In the genomic region with DNA sequence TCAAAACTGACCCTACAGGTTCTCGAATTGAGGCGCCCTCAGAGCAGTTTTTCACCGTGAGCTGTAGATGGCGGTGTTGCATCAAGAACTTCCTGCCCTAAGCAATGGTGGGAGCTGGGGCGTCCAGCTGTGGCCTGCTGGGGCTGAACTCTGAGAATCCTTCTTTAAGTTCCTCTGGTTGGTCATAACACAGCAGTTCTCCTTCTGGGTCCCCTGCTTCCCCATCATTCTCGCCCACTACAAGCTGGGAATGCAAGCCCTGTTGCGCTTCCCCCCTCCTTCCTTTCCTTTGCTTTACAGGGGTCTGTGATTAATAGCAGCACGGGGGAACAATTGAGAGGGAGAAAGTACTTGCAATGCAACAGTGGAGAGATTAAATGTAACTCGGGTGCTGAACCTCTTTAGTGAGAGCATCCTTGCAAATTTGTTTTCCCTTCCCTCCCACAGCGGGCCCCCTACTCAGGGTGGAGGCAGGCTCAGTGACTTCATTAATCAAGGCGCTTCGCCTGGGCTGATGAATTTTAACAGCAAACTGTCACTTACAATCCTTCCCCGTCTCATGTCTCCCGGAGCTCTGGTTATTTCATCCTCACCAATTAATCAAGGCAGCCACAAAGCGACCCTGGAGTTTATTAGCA, we compare ENCODE assay signal across 8 mouse cellular contexts.
DNase-seq lines count a peak whose midpoint lies in the region; ATAC-seq and TF ChIP-seq lines count a peak whose summit lies in the region.

No protein-coding gene starts in this region.

- 2% methylated on average over 15 of the region's 15 CpGs for WGBS in forebrain, embryonic 16.5 days
- WGBS in intestine, embryonic 16.5 days: 7% methylated on average over 15 of the region's 15 CpGs
- whole genome bisulfite sequencing in midbrain, embryonic 16.5 days: 2% methylated on average over 15 of the region's 15 CpGs

- intact Hi-C loops in left cerebral cortex, postnatal 25 days (cut with DNase I): loop anchor here (10.0 kb wide), 3 partner anchors 1053 to 1353 kb away; partner anchors contain the start of gene Lrrc4c

- no peaks in the 10 kb centered on the region for H3K9me3 ChIP-seq in forebrain, embryonic 16.5 days (ENCODE audit: control insufficient read depth, low read length)
- no peaks in the 10 kb centered on the region for H3K9me3 ChIP-seq in intestine, embryonic 16.5 days (ENCODE audit: control insufficient read depth, low read length)
- no peaks in the 10 kb centered on the region for H3K9me3 ChIP-seq in midbrain, embryonic 16.5 days (replicated peaks; ENCODE audit: control insufficient read depth, low read length, poor library complexity, severe bottlenecking)

- H3K4me3 ChIP-seq in forebrain, embryonic 16.5 days (replicated peaks; ENCODE audit: low read length): peak overlapping the region; percentile 3
- H3K4me3 ChIP-seq in intestine, embryonic 16.5 days (ENCODE audit: low read length): no peak overlapping the region
- H3K4me3 ChIP-seq in midbrain, embryonic 16.5 days (ENCODE audit: low read depth, low read length): peak overlapping the region; percentile 18

- peak overlapping the region; percentile 32 for H3K4me2 ChIP-seq in forebrain, embryonic 16.5 days (ENCODE audit: low read length)
- peak overlapping the region; percentile 32; the same call in 1 of the 2 replicates for H3K4me2 ChIP-seq in intestine, embryonic 16.5 days (ENCODE audit: low read depth, low read length)
- H3K4me2 ChIP-seq in midbrain, embryonic 16.5 days (ENCODE audit: low read length): peak overlapping the region; percentile 56

- no peak overlapping the region for H3K27ac ChIP-seq in forebrain, embryonic 16.5 days (ENCODE audit: low read length)
- H3K27ac ChIP-seq in intestine, embryonic 16.5 days (ENCODE audit: low read length): no peak overlapping the region
- peak overlapping the region; percentile 19 for H3K27ac ChIP-seq in midbrain, embryonic 16.5 days (ENCODE audit: low read length)

- peak; percentile 53 for DNase-seq in Muller cell, postnatal 12 days (ENCODE audit: inconsistent ontology term)
- DNase-seq in brain, embryonic 14.5 days (ENCODE audit: low read depth): peak; percentile 91
- peak; percentile 48 to 60 for DNase-seq in left cerebral cortex, postnatal 25 days (ENCODE audit: low spot score in 2 of 2)
- DNase-seq in testis, postnatal 10 days (ENCODE audit: low spot score): peak; percentile 75
- DNase-seq in natural killer cell, adult 2 months (ENCODE audit: low spot score in 2 of 2): no peak

- no peaks in the 10 kb centered on the region for H3K36me3 ChIP-seq in forebrain, embryonic 16.5 days (ENCODE audit: control insufficient read depth, insufficient read depth)
- no peaks in the 10 kb centered on the region for H3K36me3 ChIP-seq in intestine, embryonic 16.5 days (ENCODE audit: control insufficient read depth, insufficient read depth, low read length)
- H3K36me3 ChIP-seq in midbrain, embryonic 16.5 days (ENCODE audit: control insufficient read depth, insufficient read depth, low read length): no peaks in the 10 kb centered on the region

- no peak overlapping the region for H3K9ac ChIP-seq in forebrain, embryonic 16.5 days (replicated peaks; ENCODE audit: low read depth, low read length)
- no peak overlapping the region for H3K9ac ChIP-seq in intestine, embryonic 16.5 days (ENCODE audit: low read depth, low read length)
- H3K9ac ChIP-seq in midbrain, embryonic 16.5 days (ENCODE audit: low read depth, low read length): 0 out of 2 replicates have a peak overlapping the region, but pooled peaks have one; percentile 10

- peak; percentile 92 for TF ChIP-seq CTCF in brain, embryonic 14.5 days (IDR thresholded peaks at IDR 0.05; ENCODE audit: borderline replicate concordance, extremely low read depth, insufficient read depth, insufficient read length)

- no peak for TF ChIP-seq POLR2A in brain, embryonic 14.5 days (IDR thresholded peaks at IDR 0.05; ENCODE audit: borderline replicate concordance, extremely low read depth, insufficient read depth, insufficient read length, poor library complexity, severe bottlenecking)

- no peaks in the 10 kb centered on the region for H3K27me3 ChIP-seq in forebrain, embryonic 16.5 days (replicated peaks; ENCODE audit: control insufficient read depth, insufficient read depth, low read length)
- no peaks in the 10 kb centered on the region for H3K27me3 ChIP-seq in intestine, embryonic 16.5 days (replicated peaks; ENCODE audit: control insufficient read depth, insufficient read depth, low read length)
- H3K27me3 ChIP-seq in midbrain, embryonic 16.5 days (ENCODE audit: control insufficient read depth, insufficient read depth, low read depth, low read length): no peaks in the 10 kb centered on the region

- H3K4me1 ChIP-seq in forebrain, embryonic 16.5 days (replicated peaks; ENCODE audit: control insufficient read depth, insufficient read depth, low read length): peaks cover 6% of the 10 kb centered on the region; the same call in 1 of the 2 replicates
- H3K4me1 ChIP-seq in intestine, embryonic 16.5 days (ENCODE audit: control insufficient read depth, insufficient read depth, low read length): no peaks in the 10 kb centered on the region
- H3K4me1 ChIP-seq in midbrain, embryonic 16.5 days (ENCODE audit: control insufficient read depth, insufficient read depth, low read length): peaks cover 5% of the 10 kb centered on the region; the same call in 1 of the 2 replicates

- peak; percentile 89 for ATAC-seq in forebrain, embryonic 16.5 days
- peak; percentile 91 for ATAC-seq in intestine, embryonic 16.5 days
- ATAC-seq in midbrain, embryonic 16.5 days: peak; percentile 95

Comparison
In these comparisons a context has a peak if more than half of its experiments do, and no peak if none do; other contexts are left out.
1. DNase-seq: peak in Muller cell, postnatal 12 days (single experiment), brain, embryonic 14.5 days (single experiment), left cerebral cortex, postnatal 25 days (2 of 2) and testis, postnatal 10 days (single experiment); none in natural killer cell, adult 2 months (0 of 2).
2. Peak in every context shown above with its lines, with median percentiles within 50 percentile points of each other: ATAC-seq and H3K4me2 ChIP-seq.